Mouse (Mus musculus) brain, adult 2 months (tissue): ENCODE results near the gene Trp53inp2.

Source experiments
- DNase-seq: peaks from one replicate; pipeline ENCODE4 v3.0.0; 2011; ENCODE audit warnings: low read depth, low spot score

The Trp53inp2 gene

GRCm38 (mm10) chr2:155380261-155381059 lies at the start of gene Trp53inp2:
Gene Trp53inp2, plus strand, starts transcription at chr2:155381059.
- no peak for DNase-seq

GRCm38 (mm10) chr2:155331351-155331750 lies 49.5 kb upstream of the Trp53inp2 start:
- no peak for DNase-seq

GRCm38 (mm10) chr2:155333421-155333820 lies 47.4 kb upstream of the Trp53inp2 start:
- DNase-seq = no peak

DNA sequence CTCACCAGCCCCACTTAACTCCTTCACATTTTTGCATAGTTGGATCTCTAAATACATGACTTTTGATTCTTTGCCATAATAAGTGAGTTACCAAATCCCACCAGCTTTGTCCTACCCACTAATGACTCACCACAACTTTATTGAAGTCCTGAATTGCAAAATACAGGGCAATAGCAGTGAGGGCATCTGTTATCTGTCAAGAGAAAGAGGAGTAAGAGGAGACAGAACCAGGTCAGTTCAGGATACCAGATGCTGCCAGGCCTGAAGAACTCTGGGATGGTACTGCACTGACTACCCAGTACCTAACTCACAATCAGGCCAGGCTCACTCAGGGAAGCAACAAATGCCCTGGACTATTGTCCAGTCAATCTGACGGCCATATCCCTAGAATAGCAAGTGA lies 45.6 kb upstream of the Trp53inp2 start:
- no peak for DNase-seq

DNA sequence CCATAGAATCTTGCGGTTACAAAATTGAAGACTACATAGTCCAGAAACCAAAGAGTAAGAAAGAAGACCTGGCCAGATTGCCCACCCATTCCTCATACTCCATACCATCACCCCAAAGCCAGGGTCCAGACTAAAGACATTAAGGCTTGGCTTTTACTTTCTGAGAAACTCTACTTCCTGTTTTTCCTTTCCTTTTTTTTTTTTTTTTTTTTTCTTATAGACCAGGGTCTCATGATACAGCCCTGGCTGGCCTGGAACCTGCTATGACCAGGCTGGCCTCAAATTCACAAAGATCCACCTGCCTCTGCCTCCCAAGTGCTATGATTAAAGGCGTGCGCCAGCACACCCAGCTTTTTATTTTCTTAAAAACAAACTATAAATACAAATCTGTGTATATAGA lies 44.6 kb upstream of the Trp53inp2 start:
- no peak for DNase-seq

GRCm38 (mm10) chr2:155340166-155340565 lies 40.7 kb upstream of the Trp53inp2 start:
- no peak for DNase-seq

DNA sequence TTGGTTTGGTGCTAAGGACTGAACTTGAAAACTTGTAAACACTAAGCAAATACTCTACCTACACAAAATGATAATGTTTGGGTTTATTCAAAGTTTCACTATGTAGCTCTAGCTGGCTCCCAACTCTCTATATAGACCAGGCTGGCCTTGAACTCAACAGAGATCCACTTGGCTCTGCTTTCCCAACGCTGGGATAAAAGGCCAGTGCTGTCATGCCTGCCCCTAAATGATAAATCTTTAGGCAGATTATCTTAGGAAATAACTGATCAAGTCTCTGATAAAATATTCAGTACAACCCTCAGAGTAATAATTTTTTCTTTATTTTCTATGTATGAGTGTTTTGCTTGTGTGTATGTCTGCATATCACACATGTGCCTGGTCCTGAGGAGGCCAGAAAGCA lies 34.2 kb upstream of the Trp53inp2 start:
- no peak for DNase-seq

GRCm38 (mm10) chr2:155354402-155354801 lies 26.5 kb upstream of the Trp53inp2 start:
- no peak for DNase-seq

- DNase-seq = peak; percentile 100
Observed at GRCm38 (mm10) chr2:155356971-155357591, 23.8 kb upstream of the Trp53inp2 start, which contains the start of gene Pigu. Gene Pigu, minus strand, starts transcription at chr2:155357430.

- peak; percentile 74 for DNase-seq
Observed at GRCm38 (mm10) chr2:155357686-155358399, 23.0 kb upstream of the Trp53inp2 start.

DNA sequence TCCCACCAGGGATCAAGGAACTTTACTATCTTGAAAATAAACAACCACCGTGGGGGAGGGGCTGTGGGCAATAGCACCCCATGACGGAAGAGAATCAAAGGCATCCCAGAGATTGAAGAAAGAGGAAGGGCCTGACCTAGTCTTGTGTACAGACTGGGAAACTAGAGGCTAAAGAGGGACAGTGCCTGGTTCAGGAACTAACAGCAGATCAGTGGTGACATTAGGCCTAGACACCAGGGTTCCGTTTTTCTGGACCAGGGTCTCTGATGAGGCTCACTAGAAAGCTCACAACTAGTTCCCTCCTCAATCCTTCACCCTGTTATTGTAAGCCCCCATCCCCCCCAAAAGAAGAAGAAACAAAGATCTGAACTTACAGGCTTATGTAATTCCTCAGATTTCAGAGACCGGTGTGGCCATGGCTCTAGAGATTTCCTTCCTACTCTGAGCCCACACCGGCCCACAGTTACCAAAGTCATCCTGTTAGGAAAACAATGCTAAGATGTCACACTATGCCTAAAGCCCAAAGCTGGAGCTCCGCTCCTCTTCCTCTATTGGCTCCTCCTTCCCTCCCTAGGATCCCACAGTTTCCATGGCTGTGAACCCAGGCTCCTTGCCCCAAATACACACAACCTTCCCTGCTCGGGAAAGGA lies 13.1 kb upstream of the Trp53inp2 start:
- no peak for DNase-seq

- DNase-seq = peak; percentile 62
Observed at GRCm38 (mm10) chr2:155369333-155369883, 11.5 kb upstream of the Trp53inp2 start.

GRCm38 (mm10) chr2:155372451-155372850 lies 8.4 kb upstream of the Trp53inp2 start:
- no peak for DNase-seq

DNA sequence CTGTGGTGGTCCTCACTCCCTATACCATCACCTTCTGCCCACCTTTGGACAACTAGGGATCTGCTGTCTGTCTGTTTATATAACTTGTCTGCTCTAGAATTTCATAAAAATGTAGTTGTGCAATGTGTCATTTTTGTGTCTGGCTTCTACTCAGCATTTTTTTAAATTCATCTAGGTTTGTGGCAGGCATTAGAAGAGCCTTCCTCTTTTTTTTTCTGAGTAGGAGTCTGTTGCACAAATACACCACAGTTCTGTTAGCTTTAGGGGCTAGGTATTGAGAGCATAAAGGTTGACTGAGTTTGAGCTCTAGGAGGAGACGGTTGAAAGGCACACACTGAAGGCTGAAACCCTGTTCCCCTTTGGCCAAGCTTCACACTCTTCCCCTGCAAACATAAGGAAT lies 7.6 kb upstream of the Trp53inp2 start:
- DNase-seq = no peak

GRCm38 (mm10) chr2:155373886-155374285 lies 7.0 kb upstream of the Trp53inp2 start:
- no peak for DNase-seq

GRCm38 (mm10) chr2:155374521-155374920 lies 6.3 kb upstream of the Trp53inp2 start:
- no peak for DNase-seq

GRCm38 (mm10) chr2:155376191-155376590 lies 4.7 kb upstream of the Trp53inp2 start:
- DNase-seq = no peak

- DNase-seq = no peak
Observed at GRCm38 (mm10) chr2:155381060-155381437, 190 bp downstream of the Trp53inp2 start.

- DNase-seq = peak; percentile 99
Observed at GRCm38 (mm10) chr2:155381643-155382331, 928 bp downstream of the Trp53inp2 start.

DNA sequence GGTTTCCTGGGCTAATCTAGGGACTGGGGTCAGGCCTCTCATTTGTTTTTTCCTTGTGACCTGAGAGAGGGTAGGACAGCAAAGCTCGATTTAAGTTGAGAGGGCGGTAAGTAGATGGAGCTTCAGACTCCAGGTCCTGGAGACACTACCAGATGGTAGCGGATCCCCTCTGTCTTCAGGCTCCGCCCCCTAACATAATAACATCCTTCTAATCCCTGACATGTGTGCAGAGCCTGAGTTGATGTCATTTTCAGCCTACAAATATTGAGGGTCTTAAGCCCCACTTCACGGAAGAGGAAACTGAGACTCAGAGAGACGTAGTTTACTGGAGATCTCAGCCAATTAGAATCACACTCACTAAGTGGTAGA lies 1.5 kb downstream of the Trp53inp2 start:
- DNase-seq = no peak

GRCm38 (mm10) chr2:155382791-155383438 lies 2.1 kb downstream of the Trp53inp2 start:
- DNase-seq = peak; percentile 57
